Mouse (Mus musculus) hindbrain, embryonic 12.5 days (tissue): ENCODE results near the gene Scnn1a. TPM values are rescaled to one million over a fixed set of nuclear protein-coding genes. Genes with fewer than 3 reads are reported as not detected.

ENCODE experiments used
- ATAC-seq: fragments of 200-750 bp; cut with Nextera tagmentation; 2 replicates; pipeline ENCODE4 v1.8.0; 2017; ENCODE audit warnings: moderate TSS enrichment; ENCODE audit not compliant: low FRiP score
- H3K27ac ChIP-seq: fragments of 300-500 bp; sonication (generic); 2 replicates; pipeline ENCODE4 v1.5.1; 2016; ENCODE audit warnings: mild to moderate bottlenecking
- H3K27me3 ChIP-seq: fragments of 300-500 bp; sonication (generic); 2 replicates; pipeline ENCODE4 v1.6.1; 2016; ENCODE audit warnings: mild to moderate bottlenecking
- H3K36me3 ChIP-seq: fragments of 300-500 bp; sonication (generic); 2 replicates; pipeline ENCODE4 v1.6.1; 2016; ENCODE audit warnings: mild to moderate bottlenecking
- H3K4me1 ChIP-seq: fragments of 300-500 bp; sonication (generic); 2 replicates; pipeline ENCODE4 v1.6.1; 2016
- H3K4me2 ChIP-seq: fragments of 300-500 bp; sonication (generic); replicated peaks from 2 replicates; pipeline ENCODE4 v1.6.1; 2016; ENCODE audit warnings: mild to moderate bottlenecking
- H3K4me3 ChIP-seq: fragments of 300-500 bp; sonication (generic); 2 replicates; pipeline ENCODE4 v1.5.1; 2016; ENCODE audit warnings: mild to moderate bottlenecking
- H3K9ac ChIP-seq: fragments of 300-500 bp; sonication (generic); 2 replicates; pipeline ENCODE4 v1.6.1; 2016; ENCODE audit warnings: mild to moderate bottlenecking, moderate library complexity
- H3K9me3 ChIP-seq: fragments of 300-500 bp; sonication (generic); replicated peaks from 2 replicates; pipeline ENCODE4 v1.6.1; 2016; ENCODE audit warnings: mild to moderate bottlenecking
- WGBS: fragments of 180-500 bp; shearing (Covaris S2); methylation state at CpG from one replicate; pipeline ENCODE4 v1.1.7; 2016; 5-methylcytosine and 5-hydroxymethylcytosine counted together
- polyA plus RNA-seq: library from polyadenylated mRNA; unstranded; fragments of >200 nt; fragmentation: Nextera tagmentation; extraction: Ambion mirVana; gene quantifications from 2 replicates; pipeline ENCODE4 v1.2.1, GENCODE M21; 2016

The Scnn1a gene
- polyA plus RNA-seq, 1 experiment from 2014 or later, result 0.49 TPM

DNA sequence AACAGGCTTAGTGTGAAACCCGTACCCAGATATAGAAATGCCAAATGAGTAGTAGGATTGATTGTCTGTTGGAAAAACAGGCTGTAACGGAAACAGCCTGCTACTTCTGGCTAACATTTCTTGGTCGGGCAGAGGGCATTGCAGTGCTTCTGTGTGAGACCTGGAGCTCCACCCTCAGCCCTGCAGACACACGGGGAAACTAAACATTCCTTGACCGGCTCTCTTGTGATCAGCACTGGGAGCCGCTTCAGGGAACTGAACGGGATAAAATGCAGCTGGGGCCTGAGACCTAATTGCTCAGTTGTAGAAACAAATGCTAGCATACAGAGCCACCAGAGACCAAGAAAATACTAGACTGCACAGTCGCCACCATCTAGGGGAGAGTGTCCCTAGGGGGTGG is 35.8 kb downstream of the Scnn1a start:
- no peak overlapping the region for H3K9ac ChIP-seq
- H3K27ac ChIP-seq, result no peak overlapping the region
- no peak overlapping the region for H3K4me2 ChIP-seq
- no peaks in the 10 kb centered on the region for H3K9me3 ChIP-seq
- WGBS, result 37% methylated on average over 8 of the region's 8 CpGs
- peaks cover 19% of the 10 kb centered on the region for H3K27me3 ChIP-seq
- no peak for ATAC-seq
- peaks cover 42% of the 10 kb centered on the region for H3K4me1 ChIP-seq
- no peak overlapping the region for H3K4me3 ChIP-seq
- H3K36me3 ChIP-seq, result peaks cover 8% of the 10 kb centered on the region; the same call in 1 of the 2 replicates

DNA sequence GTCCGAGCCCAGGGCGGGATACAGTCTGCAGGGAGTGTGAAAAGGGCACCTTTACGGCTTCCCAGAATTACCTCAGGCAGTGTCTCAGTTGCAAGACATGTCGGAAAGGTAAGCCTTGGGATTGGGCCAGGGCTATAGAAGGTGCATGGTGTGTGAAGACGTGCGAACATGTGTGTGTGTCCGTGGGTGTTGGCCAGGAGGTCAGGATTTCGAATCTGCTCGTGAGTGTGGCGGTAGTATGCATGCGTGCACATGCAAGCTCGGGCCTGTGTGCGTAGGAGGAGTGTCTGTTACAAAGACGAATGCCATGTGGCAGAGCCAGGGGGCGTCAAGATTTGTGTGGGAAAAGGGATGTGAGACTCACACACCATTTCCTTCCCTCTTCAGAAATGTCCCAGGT is 36.9 kb downstream of the Scnn1a start:
- peaks cover 25% of the 10 kb centered on the region for H3K27me3 ChIP-seq
- no peaks in the 10 kb centered on the region for H3K9me3 ChIP-seq
- H3K36me3 ChIP-seq, result peaks cover 8% of the 10 kb centered on the region; the same call in 1 of the 2 replicates
- WGBS, result 90% methylated on average over 15 of the region's 15 CpGs
- no peak overlapping the region for H3K4me2 ChIP-seq
- H3K4me1 ChIP-seq, result peaks cover 38% of the 10 kb centered on the region
- no peak for ATAC-seq
- H3K4me3 ChIP-seq, result no peak overlapping the region
- H3K9ac ChIP-seq, result no peak overlapping the region
- H3K27ac ChIP-seq, result no peak overlapping the region

DNA sequence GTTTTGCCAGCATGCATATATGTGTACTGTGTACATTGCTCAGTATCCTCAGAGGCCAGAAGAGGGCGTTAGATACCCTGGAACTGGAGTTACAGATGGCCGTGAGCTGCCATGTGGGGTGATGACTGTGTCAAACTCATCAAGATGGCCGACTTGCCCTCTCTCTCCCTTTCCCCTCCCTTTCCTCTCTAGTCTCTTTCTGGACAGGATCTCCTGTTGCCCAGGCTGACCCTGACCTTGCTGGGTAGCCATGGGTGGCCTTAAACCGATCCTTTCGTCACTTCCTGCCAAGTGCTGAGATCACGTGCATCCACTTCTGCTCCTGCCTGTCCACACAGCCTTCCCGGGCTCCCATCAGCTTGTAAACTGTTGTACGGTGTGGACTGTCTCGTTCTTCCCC is 39.5 kb downstream of the Scnn1a start:
- WGBS, result 50% methylated on average over 9 of the region's 9 CpGs
- Histone ChIP-seq H3K27ac (no peak overlapping the region), H3K4me1 (peaks cover 36% of the 10 kb centered on the region), H3K36me3 (peaks cover 8% of the 10 kb centered on the region; the same call in 1 of the 2 replicates), H3K4me3 (no peak overlapping the region), H3K4me2 (no peak overlapping the region), H3K9ac (no peak overlapping the region), H3K27me3 (peaks cover 52% of the 10 kb centered on the region), H3K9me3 (no peaks in the 10 kb centered on the region)
- ATAC-seq, result no peak

DNA sequence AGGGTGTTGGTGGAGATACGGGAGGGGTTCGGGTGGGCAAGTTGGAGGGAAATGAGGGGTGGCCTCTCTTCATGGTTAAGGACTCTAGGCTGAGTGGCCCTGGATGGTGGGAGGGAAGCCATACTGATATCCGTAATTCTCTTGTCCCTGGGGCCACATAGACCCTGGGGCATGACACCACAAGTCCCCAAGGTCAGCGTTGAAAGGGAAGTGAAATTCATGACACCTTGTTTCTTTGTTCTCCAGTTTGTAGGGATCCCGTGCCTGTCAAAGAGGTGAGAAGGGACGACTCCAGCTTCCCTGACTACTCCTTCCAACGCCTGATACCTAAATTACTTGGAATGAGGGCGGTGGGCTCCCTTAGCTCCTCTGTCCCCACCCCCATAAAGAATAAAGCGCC is 40.4 kb downstream of the Scnn1a start:
- WGBS, result 46% methylated on average over 9 of the region's 9 CpGs
- no peak overlapping the region for H3K9ac ChIP-seq

DNA sequence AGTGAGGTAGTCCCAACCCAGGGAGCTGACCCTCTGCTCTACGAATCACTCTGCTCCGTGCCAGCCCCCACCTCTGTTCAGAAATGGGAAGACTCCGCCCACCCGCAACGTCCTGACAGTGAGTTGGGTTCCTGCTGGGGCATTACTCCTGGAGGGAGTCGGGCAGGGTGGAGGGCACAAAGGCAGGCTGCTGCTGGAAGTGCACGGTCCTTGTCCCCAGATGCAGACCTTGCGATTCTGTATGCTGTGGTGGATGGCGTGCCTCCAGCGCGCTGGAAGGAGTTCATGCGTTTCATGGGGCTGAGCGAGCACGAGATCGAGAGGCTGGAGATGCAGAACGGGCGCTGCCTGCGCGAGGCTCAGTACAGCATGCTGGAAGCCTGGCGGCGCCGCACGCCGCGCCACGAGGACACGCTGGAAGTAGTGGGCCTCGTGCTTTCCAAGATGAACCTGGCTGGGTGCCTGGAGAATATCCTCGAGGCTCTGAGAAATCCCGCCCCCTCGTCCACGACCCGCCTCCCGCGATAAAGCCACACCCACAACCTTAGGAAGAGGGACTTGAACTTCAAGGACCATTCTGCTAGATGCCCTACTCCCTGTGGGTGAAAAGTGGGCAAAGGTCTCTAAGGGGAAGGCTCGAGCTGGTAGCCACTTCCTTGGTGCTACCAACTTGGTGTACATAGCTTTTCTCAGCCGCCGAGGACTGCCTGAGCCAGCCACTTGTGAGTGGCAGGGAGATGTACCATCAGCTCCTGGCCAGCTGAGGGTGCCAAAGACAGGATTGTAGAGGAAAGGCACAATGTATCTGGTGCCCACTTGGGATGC is 41.2 kb downstream of the Scnn1a start:
- Histone ChIP-seq H3K9me3 (no peaks in the 10 kb centered on the region), H3K4me3 (peak overlapping the region; percentile 21), H3K27me3 (peaks cover 59% of the 10 kb centered on the region)

More for the DNA sequence above, 40.4 kb downstream of the Scnn1a start:
- Histone ChIP-seq H3K27me3 (peaks cover 56% of the 10 kb centered on the region), H3K36me3 (peaks cover 8% of the 10 kb centered on the region; the same call in 1 of the 2 replicates), H3K9me3 (no peaks in the 10 kb centered on the region), H3K4me1 (peaks cover 27% of the 10 kb centered on the region), H3K4me2 (no peak overlapping the region), H3K27ac (no peak overlapping the region), H3K4me3 (no peak overlapping the region)
- no peak for ATAC-seq

DNA sequence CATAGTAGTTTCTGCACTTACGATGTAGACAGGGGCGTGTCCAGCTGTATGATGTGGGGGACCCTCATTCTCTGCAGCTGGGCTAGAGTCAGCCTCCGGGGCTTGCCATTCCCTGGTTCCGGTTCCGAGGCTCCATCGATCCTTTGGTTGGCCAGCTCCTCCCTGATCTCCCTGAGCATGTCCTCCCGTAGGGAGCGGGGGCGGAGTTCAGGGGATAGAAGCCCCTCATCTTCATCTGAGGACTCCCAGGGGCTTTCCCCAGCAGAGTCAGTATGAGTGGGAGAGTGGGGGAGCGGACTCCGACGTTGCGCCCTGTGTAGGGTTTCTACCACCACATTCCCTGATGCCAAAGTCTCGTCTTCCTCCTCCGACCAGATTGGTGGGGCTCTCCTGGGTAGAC is 42.6 kb downstream of the Scnn1a start:
- Histone ChIP-seq H3K27me3 (peaks cover 64% of the 10 kb centered on the region), H3K36me3 (peaks cover 2% of the 10 kb centered on the region; the same call in 1 of the 2 replicates), H3K4me3 (no peak overlapping the region), H3K9ac (peak overlapping the region; percentile 10; the same call in 1 of the 2 replicates), H3K4me1 (peaks cover 21% of the 10 kb centered on the region), H3K9me3 (no peaks in the 10 kb centered on the region), H3K27ac (no peak overlapping the region), H3K4me2 (peak overlapping the region; percentile 26; the same call in 1 of the 2 replicates)
- no peak for ATAC-seq
- WGBS, result 17% methylated on average over 15 of the region's 15 CpGs

More for the DNA sequence above, 41.2 kb downstream of the Scnn1a start:
- Histone ChIP-seq H3K36me3 (peaks cover 8% of the 10 kb centered on the region; the same call in 1 of the 2 replicates), H3K4me1 (peaks cover 21% of the 10 kb centered on the region), H3K27ac (no peak overlapping the region), H3K9ac (no peak overlapping the region), H3K4me2 (peak overlapping the region; percentile 41)
- 21% methylated on average over 38 of the region's 38 CpGs for WGBS
- ATAC-seq, result peak; percentile 57

DNA sequence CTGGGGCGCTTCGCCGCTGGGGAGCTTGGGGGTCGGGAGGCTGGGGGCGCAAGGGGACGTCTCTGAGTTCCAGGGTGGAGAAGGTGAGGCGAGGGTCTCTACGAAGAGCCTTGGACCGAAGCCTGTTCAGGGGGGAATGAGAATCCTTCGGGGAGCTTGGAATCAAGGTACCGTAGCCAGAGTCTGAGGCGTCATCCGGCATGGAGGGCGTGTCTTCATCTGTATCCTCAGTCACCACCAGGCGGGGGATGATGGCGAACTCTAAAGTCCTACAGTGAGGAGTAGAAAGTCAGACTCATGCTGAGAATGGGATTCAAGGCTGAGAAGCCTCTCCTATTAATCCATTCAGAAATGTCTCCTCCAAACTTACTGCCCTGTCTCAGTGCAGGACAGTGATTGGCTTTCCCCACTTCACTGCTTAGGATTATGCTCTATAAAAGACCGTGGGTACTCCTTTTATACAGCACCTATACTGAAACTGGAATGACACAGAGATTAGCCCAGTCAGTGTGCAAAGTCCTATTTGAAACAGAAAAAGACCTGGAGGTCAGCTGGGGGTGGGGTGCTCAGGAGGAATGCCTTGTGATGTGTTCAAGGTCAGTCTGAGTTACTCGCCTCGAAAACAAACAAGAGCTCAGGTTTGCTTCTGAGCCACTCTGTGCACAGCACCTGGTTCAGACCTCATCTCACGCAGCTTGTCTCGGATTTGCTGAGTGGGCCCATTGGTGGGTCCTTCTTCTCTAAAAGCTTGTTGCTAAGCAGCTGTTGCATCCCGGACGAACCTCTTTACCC is 43.2 kb downstream of the Scnn1a start:
- H3K4me3 ChIP-seq, result no peak overlapping the region
- H3K4me1 ChIP-seq, result peaks cover 21% of the 10 kb centered on the region
- peak overlapping the region; percentile 26; the same call in 1 of the 2 replicates for H3K4me2 ChIP-seq
- no peaks in the 10 kb centered on the region for H3K9me3 ChIP-seq
- H3K9ac ChIP-seq, result peak overlapping the region; percentile 10; the same call in 1 of the 2 replicates
- H3K27me3 ChIP-seq, result peaks cover 64% of the 10 kb centered on the region
- ATAC-seq, result no peak
- H3K36me3 ChIP-seq, result no peaks in the 10 kb centered on the region
- 7% methylated on average over 23 of the region's 23 CpGs for WGBS
- H3K27ac ChIP-seq, result no peak overlapping the region

DNA sequence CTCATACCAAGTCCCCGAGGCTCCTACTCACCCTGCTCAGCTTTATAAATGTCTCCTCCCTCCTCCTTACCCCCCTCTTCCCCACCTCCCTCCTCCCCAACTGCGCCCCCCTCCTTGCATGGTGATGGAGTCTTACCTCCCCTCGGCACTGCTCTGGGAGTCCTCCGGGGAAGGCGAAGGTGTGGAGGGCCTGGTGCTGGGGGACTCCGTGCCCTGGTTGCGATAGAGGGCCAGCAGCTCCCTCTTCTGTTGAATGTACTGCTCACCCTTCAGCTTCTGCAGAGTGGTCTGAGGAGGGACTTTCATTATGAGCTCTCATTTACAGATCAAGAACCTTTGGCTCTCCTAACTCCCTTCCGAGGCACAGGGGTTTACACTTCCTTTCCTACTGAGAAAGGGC is 44.0 kb downstream of the Scnn1a start:
- Histone ChIP-seq H3K27me3 (peaks cover 64% of the 10 kb centered on the region), H3K9ac (no peak overlapping the region), H3K9me3 (no peaks in the 10 kb centered on the region), H3K4me3 (no peak overlapping the region), H3K4me1 (peaks cover 21% of the 10 kb centered on the region), H3K36me3 (no peaks in the 10 kb centered on the region), H3K27ac (no peak overlapping the region), H3K4me2 (no peak overlapping the region)
- WGBS, result 4% methylated on average over 8 of the region's 8 CpGs
- ATAC-seq, result no peak

DNA sequence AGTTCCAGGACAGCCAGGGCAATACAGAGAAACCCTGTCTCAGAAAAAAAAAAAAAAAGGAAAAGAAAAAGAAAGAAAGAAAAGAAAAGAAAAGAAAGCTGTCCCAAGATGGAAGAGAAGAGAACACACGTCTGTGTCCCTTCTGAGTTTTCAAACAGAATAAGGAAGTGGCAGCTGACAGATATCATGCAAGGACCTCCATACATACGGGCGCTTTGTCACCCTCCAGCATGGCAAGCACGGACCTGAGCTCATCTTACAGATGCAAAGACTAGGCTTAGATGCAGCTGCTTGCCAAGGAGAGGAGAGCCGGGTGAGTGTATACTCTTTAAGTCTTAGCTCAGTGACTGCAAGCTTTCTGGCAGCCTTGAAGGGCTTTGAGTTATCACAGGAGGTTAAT is 45.1 kb downstream of the Scnn1a start:
- H3K9me3 ChIP-seq, result no peaks in the 10 kb centered on the region
- WGBS, result 86% methylated on average over 5 of the region's 5 CpGs
- peaks cover 21% of the 10 kb centered on the region for H3K4me1 ChIP-seq
- H3K4me2 ChIP-seq, result no peak overlapping the region
- no peak for ATAC-seq
- H3K4me3 ChIP-seq, result no peak overlapping the region
- H3K9ac ChIP-seq, result no peak overlapping the region
- H3K36me3 ChIP-seq, result no peaks in the 10 kb centered on the region
- peaks cover 57% of the 10 kb centered on the region for H3K27me3 ChIP-seq
- no peak overlapping the region for H3K27ac ChIP-seq

DNA sequence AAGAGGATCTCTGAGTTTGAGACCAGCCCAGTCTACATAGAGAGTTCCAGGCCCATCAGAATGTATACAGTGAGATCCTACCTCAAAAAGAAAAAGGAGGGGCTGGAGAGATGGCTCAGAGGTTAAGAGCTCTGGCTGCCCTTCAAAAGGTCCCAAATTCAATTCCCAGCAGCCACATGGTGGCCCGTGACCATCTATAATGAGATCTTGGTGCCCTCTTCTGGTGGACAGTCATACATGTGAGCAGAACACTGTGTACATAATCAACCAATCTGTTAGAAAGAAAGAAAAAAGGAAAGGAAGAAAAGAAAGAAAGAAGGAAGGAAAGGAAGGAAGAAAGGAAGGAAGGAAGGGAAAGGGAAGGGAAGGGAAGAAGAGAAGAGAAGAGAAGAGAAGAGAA is 45.7 kb downstream of the Scnn1a start:
- Histone ChIP-seq H3K9me3 (no peaks in the 10 kb centered on the region), H3K27me3 (peaks cover 51% of the 10 kb centered on the region), H3K9ac (no peak overlapping the region), H3K36me3 (no peaks in the 10 kb centered on the region), H3K4me1 (peaks cover 19% of the 10 kb centered on the region), H3K27ac (no peak overlapping the region), H3K4me2 (no peak overlapping the region), H3K4me3 (no peak overlapping the region)
- ATAC-seq, result no peak
- WGBS, result 74% methylated on average over 1 of the region's 1 CpGs

DNA sequence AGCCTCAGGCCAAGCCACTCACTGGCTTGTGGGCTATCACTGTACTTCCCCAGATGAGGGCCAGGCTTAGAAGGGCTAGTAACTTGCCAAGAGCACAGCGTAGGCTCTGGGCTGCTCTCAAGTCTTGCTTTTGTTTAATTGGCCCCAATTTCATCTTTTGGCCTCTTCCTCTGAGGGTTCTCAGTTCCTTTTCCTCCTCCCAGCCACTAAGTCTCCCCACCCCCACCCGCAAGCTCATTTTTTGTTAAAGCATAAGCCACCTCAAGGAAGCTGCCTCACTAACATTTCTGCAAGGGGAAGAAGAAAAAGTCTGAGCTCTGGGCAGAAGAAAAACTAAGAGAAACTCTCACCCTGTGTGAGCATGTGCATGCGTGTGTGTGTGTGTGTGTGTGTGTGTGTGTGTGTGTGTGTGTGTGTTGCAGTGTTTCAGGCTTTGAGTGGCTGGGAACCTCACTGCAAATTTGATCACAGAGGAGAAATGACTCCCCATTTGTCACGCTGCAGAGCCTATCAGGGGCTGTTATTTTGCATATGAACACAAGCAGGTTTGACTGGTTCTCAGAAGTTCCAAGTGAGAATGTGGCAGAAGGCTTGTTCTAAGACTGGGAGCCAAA is 47.4 kb downstream of the Scnn1a start:
- Histone ChIP-seq H3K4me2 (no peak overlapping the region), H3K27ac (no peak overlapping the region), H3K4me1 (peaks cover 12% of the 10 kb centered on the region), H3K27me3 (peaks cover 47% of the 10 kb centered on the region), H3K4me3 (no peak overlapping the region), H3K36me3 (no peaks in the 10 kb centered on the region), H3K9ac (no peak overlapping the region), H3K9me3 (no peaks in the 10 kb centered on the region)
- 66% methylated on average over 4 of the region's 4 CpGs for WGBS
- no peak for ATAC-seq

DNA sequence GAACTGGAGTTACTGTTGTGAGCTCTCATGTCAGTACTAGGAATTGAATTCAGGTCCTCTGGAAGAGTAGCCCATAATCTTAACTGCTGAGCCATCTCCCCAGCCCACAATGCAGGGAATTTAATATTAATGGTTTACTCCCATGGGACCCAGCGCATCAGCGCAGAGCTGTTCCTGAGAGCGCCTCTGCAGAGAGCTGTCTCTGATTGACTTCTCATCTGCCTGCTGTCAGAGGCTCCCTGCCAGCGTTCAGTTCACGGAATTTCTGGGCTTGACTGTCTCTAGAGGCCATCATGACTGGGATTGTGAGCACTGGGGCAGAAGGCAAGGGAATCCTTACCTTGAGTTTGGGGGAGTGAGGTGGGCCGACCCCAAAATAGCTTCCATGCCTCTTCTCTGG is 56.6 kb downstream of the Scnn1a start:
- peaks cover 69% of the 10 kb centered on the region for H3K27me3 ChIP-seq
- no peak overlapping the region for H3K4me3 ChIP-seq
- H3K27ac ChIP-seq, result no peak overlapping the region
- no peak overlapping the region for H3K4me2 ChIP-seq
- no peaks in the 10 kb centered on the region for H3K36me3 ChIP-seq
- H3K9me3 ChIP-seq, result no peaks in the 10 kb centered on the region
- peak; percentile 39; the same call in 1 of the 2 replicates for ATAC-seq
- WGBS, result 39% methylated on average over 6 of the region's 6 CpGs
- no peak overlapping the region for H3K9ac ChIP-seq
- peaks cover 32% of the 10 kb centered on the region for H3K4me1 ChIP-seq
